Mouse (Mus musculus) hindbrain, postnatal 0 days (tissue): ENCODE data around the gene Fkbp15. TPM values are rescaled to one million over a fixed set of nuclear protein-coding genes. Genes with fewer than 3 reads are reported as not detected.

Source experiments
- ATAC-seq: fragments of 200-750 bp; cut with Nextera tagmentation; 2 replicates; pipeline ENCODE4 v1.8.0; 2017; ENCODE audit warnings: mild to moderate bottlenecking, moderate TSS enrichment, moderate library complexity
- DNase-seq: peaks from one replicate; pipeline ENCODE4 v3.0.0-alpha.2; 2015; ENCODE audit warnings: low spot score
- H3K27ac ChIP-seq: fragments of 300-500 bp; sonication (generic); 2 replicates; pipeline ENCODE4 v1.5.1; 2014; ENCODE audit warnings: mild to moderate bottlenecking
- H3K27me3 ChIP-seq: fragments of 300-500 bp; sonication (generic); 2 replicates; pipeline ENCODE4 v1.6.1; 2014; ENCODE audit warnings: low read length, mixed read lengths; ENCODE audit not compliant: insufficient read depth
- H3K36me3 ChIP-seq: fragments of 300-500 bp; sonication (generic); 2 replicates; pipeline ENCODE4 v1.6.1; 2014; ENCODE audit warnings: low read length, mixed read lengths; ENCODE audit not compliant: insufficient read depth
- H3K4me1 ChIP-seq: fragments of 300-500 bp; sonication (generic); 2 replicates; pipeline ENCODE4 v1.6.1; 2014; ENCODE audit warnings: antibody characterized with exemption, low read length, mixed read lengths; ENCODE audit not compliant: insufficient read depth
- H3K4me2 ChIP-seq: fragments of 300-500 bp; sonication (generic); 2 replicates; pipeline ENCODE4 v1.6.1; 2014; ENCODE audit warnings: low read depth, mild to moderate bottlenecking, low read length, moderate library complexity, mixed read lengths
- H3K4me3 ChIP-seq: fragments of 300-500 bp; sonication (generic); 2 replicates; pipeline ENCODE4 v1.5.1; 2014; ENCODE audit warnings: low read length
- H3K9ac ChIP-seq: fragments of 300-500 bp; sonication (generic); replicated peaks from 2 replicates; pipeline ENCODE4 v1.6.1; 2014; ENCODE audit warnings: mild to moderate bottlenecking, low read length, moderate library complexity, mixed read lengths
- H3K9me3 ChIP-seq: fragments of 300-500 bp; sonication (generic); 2 replicates; pipeline ENCODE4 v1.6.1; 2016; ENCODE audit warnings: low read length, mixed read lengths
- CTCF ChIP-seq: IDR thresholded peaks from 2 replicates; pipeline ENCODE4 v1.5.1; 2016; ENCODE audit warnings: antibody characterized with exemption, control low read depth, low read depth
- WGBS: fragments of 180-500 bp; shearing (Covaris S2); extraction: QIAGEN DNeasy Blood & Tissue Kit; methylation state at CpG from one replicate; pipeline ENCODE4 v1.1.7; 2014; 5-methylcytosine and 5-hydroxymethylcytosine counted together
- polyA plus RNA-seq: library from polyadenylated mRNA; unstranded; fragments of >200 nt; fragmentation: Nextera tagmentation; extraction: Ambion mirVana; gene quantifications from 2 replicates; pipeline ENCODE4 v1.2.1, GENCODE M21; 2015
- total RNA-seq: library from RNA; depleted of rRNA; stranded (reverse); fragments of >200 nt; gene quantifications from 2 replicates; pipeline ENCODE4 v1.2.3, GENCODE M21; 2014; rRNA removed

Fkbp15 gene
- total and polyA plus RNA-seq, 2 experiments from 2014 or later: 22.6 to 38.3 TPM

- peak; percentile 75 for TF ChIP-seq CTCF
- Histone ChIP-seq H3K27ac (no peak overlapping the region), H3K9ac (no peak overlapping the region), H3K4me1 (no peaks in the 10 kb centered on the region), H3K27me3 (no peaks in the 10 kb centered on the region), H3K4me3 (no peak overlapping the region), H3K36me3 (no peaks in the 10 kb centered on the region), H3K4me2 (no peak overlapping the region), H3K9me3 (no peaks in the 10 kb centered on the region)
- ATAC-seq: peak; percentile 74
- peak; percentile 79 for DNase-seq
- WGBS: 25% methylated on average over 7 of the region's 7 CpGs
Measured at GRCm38 (mm10) chr4:62263133-62263844, 97.1 kb downstream of the Fkbp15 start.

GRCm38 (mm10) chr4:62262276-62262675 is 98.1 kb downstream of the Fkbp15 start, which contains the start of gene Slc31a2:
Slc31a2 (plus strand) TSS chr4:62262562.
- H3K27ac ChIP-seq: no peak within 1 kb of the TSS
- H3K36me3 ChIP-seq: no peaks in the 10 kb centered on the region
- H3K4me3 ChIP-seq: no peak within 1 kb of the TSS
- no peaks in the 10 kb centered on the region for H3K4me1 ChIP-seq
- H3K9ac ChIP-seq: no peak within 1 kb of the TSS
- no peaks in the 10 kb centered on the region for H3K27me3 ChIP-seq
- no peak for TF ChIP-seq CTCF
- 50% methylated on average over 2 of the region's 2 CpGs for WGBS
- no peak for DNase-seq
- no peak within 1 kb of the TSS for H3K4me2 ChIP-seq
- ATAC-seq: no peak
- no peaks in the 10 kb centered on the region for H3K9me3 ChIP-seq

GRCm38 (mm10) chr4:62256931-62257330 is 103.4 kb downstream of the Fkbp15 start:
- H3K27ac ChIP-seq: no peak overlapping the region
- no peak overlapping the region for H3K4me2 ChIP-seq
- DNase-seq (no peak), ATAC-seq (no peak)
- no peak for TF ChIP-seq CTCF
- no peak overlapping the region for H3K4me3 ChIP-seq
- H3K9me3 ChIP-seq: no peaks in the 10 kb centered on the region
- H3K9ac ChIP-seq: no peak overlapping the region
- no peaks in the 10 kb centered on the region for H3K4me1 ChIP-seq
- H3K36me3 ChIP-seq: no peaks in the 10 kb centered on the region
- WGBS: 37% methylated on average over 8 of the region's 8 CpGs
- H3K27me3 ChIP-seq: no peaks in the 10 kb centered on the region

GRCm38 (mm10) chr4:62254551-62254950 is 105.8 kb downstream of the Fkbp15 start:
- no peak for TF ChIP-seq CTCF
- WGBS: 60% methylated on average over 8 of the region's 8 CpGs
- DNase-seq: no peak

GRCm38 (mm10) chr4:62251776-62252175 is 108.6 kb downstream of the Fkbp15 start:
- ATAC-seq (no peak), DNase-seq (no peak)
- no peak for TF ChIP-seq CTCF
- Histone ChIP-seq H3K9me3 (no peaks in the 10 kb centered on the region), H3K4me3 (no peak overlapping the region), H3K36me3 (no peaks in the 10 kb centered on the region), H3K4me1 (no peaks in the 10 kb centered on the region), H3K27me3 (no peaks in the 10 kb centered on the region), H3K9ac (no peak overlapping the region), H3K27ac (no peak overlapping the region), H3K4me2 (no peak overlapping the region)
- 92% methylated on average over 4 of the region's 4 CpGs for WGBS

More at GRCm38 (mm10) chr4:62254551-62254950, 105.8 kb downstream of the Fkbp15 start:
- no peaks in the 10 kb centered on the region for H3K27me3 ChIP-seq
- H3K36me3 ChIP-seq: no peaks in the 10 kb centered on the region
- no peak overlapping the region for H3K27ac ChIP-seq
- H3K4me2 ChIP-seq: no peak overlapping the region
- no peak overlapping the region for H3K9ac ChIP-seq
- H3K4me3 ChIP-seq: no peak overlapping the region
- no peaks in the 10 kb centered on the region for H3K9me3 ChIP-seq
- ATAC-seq: no peak
- no peaks in the 10 kb centered on the region for H3K4me1 ChIP-seq

GRCm38 (mm10) chr4:62250896-62251544 is 109.3 kb downstream of the Fkbp15 start:
- ATAC-seq (no peak), DNase-seq (peak; percentile 6)
- Histone ChIP-seq H3K36me3 (no peaks in the 10 kb centered on the region), H3K27ac (no peak overlapping the region), H3K4me1 (no peaks in the 10 kb centered on the region), H3K4me2 (no peak overlapping the region), H3K27me3 (no peaks in the 10 kb centered on the region), H3K4me3 (no peak overlapping the region), H3K9ac (no peak overlapping the region), H3K9me3 (no peaks in the 10 kb centered on the region)
- peak; percentile 61 for TF ChIP-seq CTCF
- 42% methylated on average over 3 of the region's 3 CpGs for WGBS

Other genes with a start within 250 kb of the Fkbp15 start
- not detected in 2 replicates for gene Mup21, start 209.7 kb downstream of the Fkbp15 start, total RNA-seq
- gene Mup21, start 209.7 kb downstream of the Fkbp15 start, polyA plus RNA-seq: not detected in 2 replicates
- gene Zfp37, start 129.5 kb downstream of the Fkbp15 start, total RNA-seq: 12.5 and 14.4 TPM in 2 replicates
- gene Zfp37, start 129.5 kb downstream of the Fkbp15 start, polyA plus RNA-seq: 15.6 and 16.2 TPM in 2 replicates
- 17.7 and 19.3 TPM in 2 replicates for gene Slc31a2, start 98.0 kb downstream of the Fkbp15 start, total RNA-seq
- 12.1 and 12.2 TPM in 2 replicates for gene Slc31a2, start 98.0 kb downstream of the Fkbp15 start, polyA plus RNA-seq
- 17.3 and 20.8 TPM in 2 replicates for gene Slc31a1, start 179 bp upstream of the Fkbp15 start, total RNA-seq
- 45.3 and 46.3 TPM in 2 replicates for gene Slc31a1, start 179 bp upstream of the Fkbp15 start, polyA plus RNA-seq
- 24.7 and 30.1 TPM in 2 replicates for gene Cdc26, start 48.1 kb upstream of the Fkbp15 start, total RNA-seq
- gene Cdc26, start 48.1 kb upstream of the Fkbp15 start, polyA plus RNA-seq: 75.2 and 78.3 TPM in 2 replicates
- gene Prpf4, start 48.2 kb upstream of the Fkbp15 start, total RNA-seq: 14.3 and 19.6 TPM in 2 replicates
- 12.2 and 13.8 TPM in 2 replicates for gene Prpf4, start 48.2 kb upstream of the Fkbp15 start, polyA plus RNA-seq
- 0.93 and 3.4 TPM in 2 replicates for gene Rnf183, start 74.7 kb upstream of the Fkbp15 start, total RNA-seq
- gene Rnf183, start 74.7 kb upstream of the Fkbp15 start, polyA plus RNA-seq: 0.14 TPM in 1 of 2 replicates, not detected in the other
- gene Wdr31, start 110.3 kb upstream of the Fkbp15 start, total RNA-seq: 3.5 and 4.3 TPM in 2 replicates
- gene Wdr31, start 110.3 kb upstream of the Fkbp15 start, polyA plus RNA-seq: 16.4 and 17.6 TPM in 2 replicates
- gene Bspry, start 119.5 kb upstream of the Fkbp15 start, total RNA-seq: 0.37 and 2.0 TPM in 2 replicates
- gene Bspry, start 119.5 kb upstream of the Fkbp15 start, polyA plus RNA-seq: 0.95 and 0.96 TPM in 2 replicates
- 4.1 and 5.1 TPM in 2 replicates for gene Hdhd3, start 142.9 kb upstream of the Fkbp15 start, total RNA-seq
- gene Hdhd3, start 142.9 kb upstream of the Fkbp15 start, polyA plus RNA-seq: 5.8 and 6.8 TPM in 2 replicates
- gene Alad, start 159.4 kb upstream of the Fkbp15 start, total RNA-seq: 50.4 and 50.9 TPM in 2 replicates
- gene Alad, start 159.4 kb upstream of the Fkbp15 start, polyA plus RNA-seq: 69.3 and 70.5 TPM in 2 replicates
- gene Pole3, start 164.5 kb upstream of the Fkbp15 start, total RNA-seq: 19.0 and 25.1 TPM in 2 replicates
- gene Pole3, start 164.5 kb upstream of the Fkbp15 start, polyA plus RNA-seq: 66.5 and 70.0 TPM in 2 replicates
- 1.0 TPM in 1 of 2 replicates, not detected in the other for gene 4933430I17Rik, start 164.8 kb upstream of the Fkbp15 start, total RNA-seq
- gene 4933430I17Rik, start 164.8 kb upstream of the Fkbp15 start, polyA plus RNA-seq: 0.74 and 0.83 TPM in 2 replicates
- gene Rgs3, start 199.3 kb upstream of the Fkbp15 start, total RNA-seq: 71.0 and 71.9 TPM in 2 replicates
- 44.3 and 44.6 TPM in 2 replicates for gene Rgs3, start 199.3 kb upstream of the Fkbp15 start, polyA plus RNA-seq